Mouse (Mus musculus) cerebellum, adult 11 months (tissue): Measurements from ENCODE around the gene Pcnx.
A peak's percentile ranks its signal among the peaks of the same experiment; 100 is the strongest.

Experiments used
- DNase-seq: peaks from one replicate; pipeline ENCODE4 v3.0.0; 2022

Gene Pcnx

DNA sequence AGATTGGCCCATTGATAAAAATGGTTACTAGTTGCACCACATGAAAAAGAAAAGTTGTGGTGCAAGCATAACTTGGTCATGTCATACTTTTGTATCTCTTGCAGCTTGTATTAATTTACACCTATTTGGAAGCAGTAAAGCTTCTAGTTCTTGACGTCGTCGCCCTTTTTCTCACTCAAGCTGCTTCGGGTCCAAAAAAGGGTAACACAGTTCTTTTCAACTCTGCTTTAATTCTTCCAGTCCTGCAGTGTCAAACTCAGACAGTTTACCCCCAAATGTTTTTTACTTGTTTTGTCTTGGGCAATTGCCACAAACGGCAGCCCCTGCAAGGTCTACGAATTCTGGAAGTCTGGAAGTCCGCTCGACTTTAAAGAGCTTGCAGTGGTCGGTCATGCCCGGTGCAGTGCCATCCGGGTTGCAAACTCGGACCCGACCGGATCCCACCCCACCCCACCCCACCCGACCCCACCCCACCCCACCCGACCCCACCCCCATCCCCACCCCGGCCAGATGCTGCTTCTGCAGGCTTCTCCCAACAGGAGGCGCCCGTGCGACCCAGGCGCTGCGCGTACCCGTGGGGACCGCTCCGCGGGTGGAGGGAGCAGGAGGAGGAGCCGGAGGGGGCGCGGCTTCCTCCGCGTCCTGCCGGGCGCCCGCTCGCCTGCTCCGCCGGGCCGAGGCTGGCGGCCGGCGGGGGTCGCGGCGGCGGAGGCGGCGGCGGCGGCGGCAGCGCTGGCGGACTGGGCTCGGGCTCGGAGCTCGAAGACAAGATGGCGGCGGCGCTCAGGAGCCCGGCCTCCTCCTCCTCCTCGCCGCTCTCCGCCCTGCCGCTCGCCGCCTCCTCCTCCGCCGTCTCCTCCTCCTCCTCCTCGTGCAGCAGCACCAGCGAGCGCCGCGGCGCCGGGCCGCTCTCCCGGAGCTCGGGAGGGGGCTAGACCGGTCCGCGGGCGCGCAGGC is at the start of gene Pcnx:
TSS of gene Pcnx (plus strand) at position 673 of the 957 bp plus-strand sequence.
- DNase-seq, result peak; percentile 81

- no peak for DNase-seq
Observed at GRCm38 (mm10) chr12:81810417-81810816, 49.4 kb upstream of the Pcnx start.

GRCm38 (mm10) chr12:81814742-81815141 is 45.1 kb upstream of the Pcnx start:
- DNase-seq, result no peak

- DNase-seq, result no peak
Observed at GRCm38 (mm10) chr12:81816330-81817125, 43.3 kb upstream of the Pcnx start.

- no peak for DNase-seq
Observed at GRCm38 (mm10) chr12:81817126-81817505, 42.7 kb upstream of the Pcnx start.

GRCm38 (mm10) chr12:81820700-81821099 is 39.1 kb upstream of the Pcnx start:
- peak; percentile 37 for DNase-seq

- no peak for DNase-seq
Observed at GRCm38 (mm10) chr12:81822176-81822575, 37.6 kb upstream of the Pcnx start.

DNA sequence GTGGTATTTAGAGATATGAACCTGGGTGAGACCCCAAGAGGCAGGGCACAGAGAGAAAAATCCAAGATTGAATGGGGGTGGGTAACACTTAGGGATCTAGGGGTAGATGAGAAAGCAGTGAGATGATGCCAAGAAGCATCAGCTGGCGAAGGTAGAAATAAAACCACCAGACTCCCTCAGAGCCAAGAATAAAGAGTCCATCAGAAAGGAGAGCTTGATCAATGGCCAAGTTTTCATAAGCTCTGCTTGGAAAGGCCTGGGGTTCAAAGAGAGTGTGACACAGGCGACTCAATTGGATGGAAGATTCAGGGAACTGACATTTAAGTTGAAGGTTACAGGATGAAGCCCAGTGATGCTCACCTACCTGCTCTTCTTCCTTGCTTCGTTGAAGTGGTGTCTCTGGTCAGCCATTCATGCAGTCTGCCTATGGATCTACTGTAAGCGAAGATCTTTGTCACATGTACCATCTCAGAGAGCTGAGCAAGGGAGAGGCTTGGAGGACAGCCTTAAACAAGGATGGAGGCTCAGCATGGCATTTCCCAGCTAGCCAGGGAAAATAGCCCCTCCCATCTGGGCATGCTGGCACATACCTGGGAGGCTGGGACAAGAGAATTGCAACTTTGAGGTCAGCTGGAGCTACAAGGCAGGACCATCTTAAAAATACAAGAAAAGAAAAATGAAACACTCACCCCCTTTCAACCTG is 36.9 kb upstream of the Pcnx start:
- DNase-seq, result peak; percentile 56

GRCm38 (mm10) chr12:81828355-81828754 is 31.5 kb upstream of the Pcnx start:
- no peak for DNase-seq

DNA sequence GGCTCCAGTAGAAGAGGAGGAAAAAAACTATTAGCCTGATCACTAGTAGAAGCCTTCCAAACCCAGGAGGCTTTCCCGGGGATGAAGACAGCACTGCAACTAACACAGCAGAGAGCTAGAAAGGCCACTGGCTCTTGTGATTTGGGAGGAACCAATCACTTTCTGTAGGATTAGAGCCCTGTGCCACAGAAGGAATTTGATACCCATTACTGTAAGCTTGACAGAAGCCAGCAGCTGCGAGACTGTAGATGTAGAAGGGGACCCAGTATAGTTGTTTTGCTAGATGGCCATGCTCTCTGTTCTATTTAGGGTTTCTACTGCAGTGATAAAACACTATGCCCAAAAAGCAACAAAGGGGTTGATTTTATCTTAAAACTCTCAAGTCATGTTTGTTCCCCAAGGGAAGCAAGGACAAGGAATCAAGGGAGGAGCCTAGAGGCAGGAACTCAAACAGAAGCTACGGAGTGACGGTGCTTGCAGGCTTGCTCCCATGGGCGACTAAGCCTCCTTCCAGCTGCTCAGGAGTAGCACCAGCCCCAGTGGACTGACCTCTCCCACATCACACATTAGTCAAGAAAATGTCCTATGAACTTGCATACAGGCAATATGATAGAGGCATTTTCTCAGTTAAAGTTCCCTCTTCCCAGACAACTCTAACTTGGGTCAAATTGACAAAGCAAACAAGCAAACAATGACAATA is 27.6 kb upstream of the Pcnx start:
- no peak for DNase-seq

- no peak for DNase-seq
Observed at GRCm38 (mm10) chr12:81833094-81833493, 26.7 kb upstream of the Pcnx start.

DNA sequence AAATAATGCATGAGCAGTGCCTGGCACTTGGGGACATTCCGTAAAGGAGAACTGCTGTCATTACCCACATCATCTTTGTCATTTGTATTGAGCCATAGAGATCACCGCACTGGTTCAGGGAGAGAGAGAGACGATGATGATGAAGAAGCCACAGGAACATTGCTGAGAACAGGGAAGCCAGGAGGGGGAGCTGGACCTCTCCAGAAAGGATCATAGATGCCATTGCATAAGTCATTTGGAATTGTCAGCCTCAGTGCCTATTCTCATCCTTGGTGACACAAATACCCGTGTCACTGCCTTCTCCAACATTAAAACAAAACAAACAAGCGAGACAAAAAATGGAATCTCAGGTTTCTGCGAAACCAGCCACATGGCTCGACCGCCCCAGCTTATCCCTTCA is 23.7 kb upstream of the Pcnx start:
- no peak for DNase-seq

DNA sequence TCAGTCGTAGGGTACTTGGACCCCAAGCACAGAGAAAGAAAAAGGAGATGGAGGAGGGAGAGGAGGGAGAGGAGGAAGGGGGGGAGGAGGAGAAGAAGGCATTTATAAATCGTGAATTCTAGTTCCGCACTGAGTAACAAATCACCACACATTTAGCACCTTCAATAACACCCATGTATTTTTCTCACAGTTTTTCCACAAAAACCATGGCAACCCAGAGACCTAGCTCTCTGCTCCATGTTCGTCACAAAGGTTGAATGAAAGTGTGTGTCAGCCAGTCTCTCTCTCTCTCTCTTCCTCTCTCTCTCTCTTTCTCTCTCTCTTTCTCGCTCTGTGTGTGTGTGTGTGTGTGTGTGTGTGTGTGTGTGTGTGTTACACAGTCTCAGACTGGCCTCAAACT is 22.4 kb upstream of the Pcnx start:
- no peak for DNase-seq

GRCm38 (mm10) chr12:81839663-81840062 is 20.2 kb upstream of the Pcnx start:
- no peak for DNase-seq

GRCm38 (mm10) chr12:81841046-81841445 is 18.8 kb upstream of the Pcnx start:
- DNase-seq, result no peak

DNA sequence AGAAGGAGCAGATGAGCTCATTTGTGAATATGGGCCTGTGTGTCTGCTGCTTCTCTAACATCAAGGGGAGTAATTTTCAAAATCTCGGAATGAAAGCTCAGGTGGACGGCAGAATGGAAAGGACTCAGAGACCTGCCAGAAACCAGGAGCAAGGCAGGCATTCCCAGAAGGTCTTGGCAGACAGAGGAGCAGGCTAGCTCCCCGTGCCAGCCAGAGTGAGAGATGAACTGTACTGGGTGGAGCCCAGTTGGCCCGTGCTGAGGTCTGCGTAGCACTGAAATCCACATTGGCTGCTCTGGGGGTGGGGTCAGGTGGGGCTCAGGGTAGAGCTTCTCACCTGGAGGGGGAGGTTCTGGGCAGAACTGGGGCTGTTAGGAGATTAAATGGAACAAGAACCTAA is 16.3 kb upstream of the Pcnx start:
- DNase-seq, result peak; percentile 47

DNA sequence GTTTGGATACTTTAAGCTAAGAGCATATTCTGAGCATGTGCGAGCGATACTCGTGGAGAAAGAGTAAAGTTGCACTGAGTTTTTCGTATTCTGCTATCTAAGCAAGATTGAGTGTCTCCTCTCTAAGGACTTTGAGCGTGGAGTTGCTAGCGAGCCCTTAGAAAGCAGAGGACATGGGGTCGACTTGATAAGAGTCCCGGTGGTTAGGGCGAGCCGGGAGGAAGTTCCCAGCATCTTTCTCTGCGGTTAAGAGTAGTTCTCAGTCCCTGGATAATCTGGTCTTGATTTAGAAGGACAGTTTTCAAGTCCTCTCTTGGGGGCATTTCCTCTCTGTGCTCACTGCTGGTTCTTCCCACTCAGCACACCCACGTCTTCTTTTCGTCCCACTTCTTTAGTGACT is 15.3 kb upstream of the Pcnx start:
- no peak for DNase-seq

- DNase-seq, result no peak
Observed at GRCm38 (mm10) chr12:81844981-81845380, 14.8 kb upstream of the Pcnx start.

DNA sequence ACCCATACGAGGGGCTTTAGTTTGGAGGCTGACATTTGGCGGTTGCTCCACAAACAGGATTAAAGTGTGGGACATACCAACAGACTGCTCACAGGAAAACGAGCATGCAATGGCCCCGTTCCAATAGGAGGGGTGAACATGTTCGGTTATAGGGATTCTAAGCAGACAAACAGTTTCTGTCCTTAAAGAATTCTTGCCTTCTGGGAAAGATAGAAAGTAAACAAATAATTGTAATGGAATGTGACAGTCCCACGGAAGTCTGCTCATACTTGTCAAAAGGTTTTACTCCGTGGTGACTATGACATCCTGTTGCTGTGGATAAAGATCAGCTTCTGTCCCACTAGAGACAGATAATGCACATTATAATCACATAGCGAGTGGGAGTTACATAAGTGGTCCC is 10.2 kb upstream of the Pcnx start:
- no peak for DNase-seq

DNA sequence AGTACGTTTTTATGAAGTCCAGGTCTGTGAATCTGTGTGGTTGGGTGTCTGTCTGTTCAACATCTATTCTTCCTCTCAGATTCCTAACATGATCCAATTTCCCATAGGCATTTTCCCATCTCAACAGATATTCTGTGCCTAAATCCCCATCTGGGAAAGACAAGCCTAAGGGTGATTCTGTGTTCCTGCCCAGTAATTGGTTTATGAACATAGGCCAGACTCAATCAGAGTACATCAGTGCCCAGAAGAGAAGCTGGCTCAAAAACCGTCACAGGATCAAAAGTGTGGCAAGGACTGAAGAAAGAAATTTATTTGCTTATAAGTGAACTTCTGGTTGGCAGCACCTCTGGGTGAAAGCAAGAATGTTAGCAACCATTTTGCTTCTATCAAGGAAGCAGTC is 7.3 kb upstream of the Pcnx start:
- DNase-seq, result no peak

- no peak for DNase-seq
Observed at GRCm38 (mm10) chr12:81852977-81853376, 6.8 kb upstream of the Pcnx start.

GRCm38 (mm10) chr12:81853543-81853942 is 6.3 kb upstream of the Pcnx start:
- DNase-seq, result no peak

DNA sequence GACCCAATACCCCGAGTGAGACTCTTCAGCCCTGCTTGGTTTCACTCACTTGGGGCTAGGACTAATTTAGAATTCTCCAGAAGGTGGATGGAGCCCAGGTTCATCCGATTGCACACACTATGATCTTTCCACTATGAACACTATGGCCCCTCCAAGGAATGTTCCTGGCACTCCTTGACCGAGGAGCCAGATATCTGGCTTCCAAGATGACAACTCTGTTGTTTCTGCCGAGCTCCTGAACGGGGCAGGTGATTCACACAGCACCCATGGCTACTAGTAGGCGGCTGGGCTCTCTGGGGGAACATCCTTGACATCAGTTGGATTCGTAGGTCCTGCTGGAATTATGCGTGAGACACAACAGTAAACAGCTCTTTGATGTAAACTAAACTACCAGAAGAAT is 4.8 kb upstream of the Pcnx start:
- DNase-seq, result no peak
